Mouse (Mus musculus) thymus, adult 2 months (tissue): ENCODE measurements at regions not wholly inside any gene's neighbourhood (a gene's known extent, or its start where the extent isn't known, plus 50 kb on each side); places are given as distances from the start of the nearest gene placed in this dataset.

Source experiments
- DNase-seq: peaks from one replicate; pipeline ENCODE4 v3.0.0; 2021
- H3K27ac ChIP-seq: fragments of 200-500 bp; 2 replicates; pipeline ENCODE4 v1.5.1; 2012; ENCODE audit warnings: low read length, control low read depth; ENCODE audit not compliant: control insufficient read depth, insufficient read depth
- H3K27me3 ChIP-seq: fragments of 200-500 bp; 2 replicates; pipeline ENCODE4 v1.6.1; 2012; ENCODE audit warnings: mild to moderate bottlenecking, low read length, moderate library complexity, mixed read lengths; ENCODE audit not compliant: control insufficient read depth, insufficient read depth
- H3K36me3 ChIP-seq: fragments of 200-500 bp; 2 replicates; pipeline ENCODE4 v1.6.1; 2012; ENCODE audit warnings: mild to moderate bottlenecking, low read length, moderate library complexity; ENCODE audit not compliant: control insufficient read depth, insufficient read depth
- H3K4me1 ChIP-seq: fragments of 200-500 bp; replicated peaks from 2 replicates; pipeline ENCODE4 v1.6.1; 2012; ENCODE audit warnings: low read length; ENCODE audit not compliant: control insufficient read depth, insufficient read depth
- H3K4me3 ChIP-seq: fragments of 200-500 bp; 2 replicates; pipeline ENCODE4 v1.5.1; 2012; ENCODE audit warnings: mild to moderate bottlenecking, low read length, control low read depth, moderate library complexity; ENCODE audit not compliant: control insufficient read depth, insufficient read depth
- CTCF ChIP-seq: fragments of 200-500 bp; IDR thresholded peaks from 2 replicates; pipeline ENCODE4 v1.5.1; 2012; ENCODE audit warnings: mild to moderate bottlenecking, control low read depth, low read length, moderate library complexity, borderline replicate concordance; ENCODE audit not compliant: control insufficient read depth, poor library complexity, insufficient read depth; ENCODE audit errors: extremely low read depth
- POLR2A ChIP-seq: fragments of 200-500 bp; IDR thresholded peaks from 2 replicates; pipeline ENCODE4 v1.6.1; 2012; ENCODE audit warnings: mild to moderate bottlenecking, low read length, control low read depth, moderate library complexity; ENCODE audit not compliant: control insufficient read depth, poor library complexity, insufficient read depth; ENCODE audit errors: extremely low read depth
- WGBS: fragments of 180-500 bp; shearing (Covaris S2); methylation state at CpG from one replicate; pipeline ENCODE4 v1.1.7; 2018; 5-methylcytosine and 5-hydroxymethylcytosine counted together

DNA sequence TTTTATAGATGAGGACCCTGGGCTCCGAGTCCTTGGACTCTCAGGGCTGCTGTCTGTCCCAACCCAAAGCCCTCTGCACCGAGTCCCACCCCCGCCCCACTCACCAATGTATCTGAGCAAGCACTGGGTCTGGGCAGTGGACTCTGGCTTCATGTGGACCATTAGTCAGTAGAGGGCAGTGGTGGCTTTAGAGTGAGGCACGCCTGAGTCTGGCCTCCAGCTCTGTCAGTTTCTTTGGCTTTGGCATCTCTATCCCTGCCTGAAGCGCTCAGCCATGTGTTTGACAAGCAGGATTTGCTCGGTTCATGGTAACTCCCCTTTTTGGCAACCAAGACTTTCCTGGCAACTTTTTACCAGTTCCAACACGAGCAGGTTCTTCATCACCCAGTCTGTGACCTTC lies 90.1 kb upstream of the Thy1 start:
- Histone ChIP-seq H3K36me3 (no peaks in the 10 kb centered on the region), H3K4me3 (no peak overlapping the region), H3K27ac (no peak overlapping the region), H3K27me3 (no peaks in the 10 kb centered on the region), H3K4me1 (no peaks in the 10 kb centered on the region)
- DNase-seq, result no peak
- WGBS, result 55% methylated on average over 7 of the region's 7 CpGs
- no peak for TF ChIP-seq CTCF
- TF ChIP-seq POLR2A, result no peak

DNA sequence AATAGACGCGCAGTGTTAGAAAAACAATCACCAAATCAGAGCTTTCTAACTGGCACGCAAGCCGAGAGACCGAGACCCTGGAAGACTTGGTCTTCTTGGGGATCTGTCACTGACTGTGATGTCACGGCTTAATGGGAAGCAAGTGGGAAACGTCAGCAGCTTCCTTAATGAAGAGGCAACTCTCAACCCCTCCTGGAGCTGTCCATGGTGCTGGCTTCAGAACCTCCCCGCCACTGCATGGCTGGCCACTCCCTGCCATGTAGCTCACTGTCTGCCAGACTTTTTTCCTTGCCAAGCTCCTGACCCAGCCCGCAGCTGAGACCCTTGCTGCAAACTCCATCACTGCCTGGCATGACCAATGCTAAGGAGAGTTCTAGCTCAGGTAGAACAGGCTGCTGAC lies 83.6 kb upstream of the Thy1 start:
- Histone ChIP-seq H3K27me3 (no peaks in the 10 kb centered on the region), H3K27ac (no peak overlapping the region), H3K4me3 (no peak overlapping the region), H3K36me3 (no peaks in the 10 kb centered on the region), H3K4me1 (no peaks in the 10 kb centered on the region)
- WGBS, result 24% methylated on average over 9 of the region's 9 CpGs
- peak; percentile 40 for DNase-seq
- no peak for TF ChIP-seq CTCF

DNA sequence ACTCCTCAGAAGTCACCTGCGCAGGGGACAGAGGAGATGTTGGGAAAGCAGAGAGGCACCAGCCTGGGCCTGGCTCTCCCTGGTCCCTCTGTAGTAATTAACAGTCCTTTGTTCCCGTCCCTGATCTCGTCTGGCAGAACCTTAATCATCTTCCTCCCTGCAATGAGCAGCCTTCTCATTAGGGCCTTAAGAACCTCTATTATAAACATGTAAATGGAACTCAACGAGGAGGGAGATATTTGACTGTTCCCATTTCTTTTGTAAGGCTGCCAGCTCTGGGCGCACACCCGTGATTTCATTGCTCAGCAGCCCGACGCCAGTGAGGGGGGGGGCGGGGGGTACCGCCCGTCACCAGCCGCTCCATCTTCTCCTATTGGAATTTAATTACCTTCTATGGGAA lies 81.8 kb upstream of the Thy1 start:
- no peak overlapping the region for H3K27ac ChIP-seq
- no peak for TF ChIP-seq POLR2A
- TF ChIP-seq CTCF, result no peak
- 77% methylated on average over 12 of the region's 12 CpGs for WGBS
- H3K36me3 ChIP-seq, result no peaks in the 10 kb centered on the region
- H3K27me3 ChIP-seq, result no peaks in the 10 kb centered on the region
- no peak overlapping the region for H3K4me3 ChIP-seq
- H3K4me1 ChIP-seq, result no peaks in the 10 kb centered on the region
- no peak for DNase-seq

DNA sequence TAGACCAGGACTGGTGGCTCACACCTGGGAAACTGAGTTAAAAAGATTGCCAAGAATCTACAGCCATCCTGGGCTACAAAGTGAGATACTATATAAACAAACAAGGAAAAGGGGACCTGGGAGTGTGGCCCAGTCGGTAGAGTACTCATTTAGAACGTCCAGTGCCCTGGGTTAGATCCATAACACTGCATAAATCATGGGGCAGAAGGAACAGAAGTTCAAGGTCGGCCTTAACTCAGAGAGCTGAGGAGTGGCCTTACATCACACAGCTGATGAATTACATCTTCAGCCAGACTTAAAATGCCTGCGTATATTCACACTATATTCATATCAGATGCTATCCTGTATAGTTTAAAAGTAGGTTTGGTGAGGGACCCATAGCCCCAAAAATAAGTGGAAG lies 78.0 kb upstream of the Thy1 start:
- no peaks in the 10 kb centered on the region for H3K4me1 ChIP-seq
- 68% methylated on average over 4 of the region's 4 CpGs for WGBS
- H3K4me3 ChIP-seq, result no peak overlapping the region
- H3K27me3 ChIP-seq, result no peaks in the 10 kb centered on the region
- H3K27ac ChIP-seq, result no peak overlapping the region
- DNase-seq, result no peak
- no peaks in the 10 kb centered on the region for H3K36me3 ChIP-seq
- TF ChIP-seq CTCF (no peak), POLR2A (no peak)

DNA sequence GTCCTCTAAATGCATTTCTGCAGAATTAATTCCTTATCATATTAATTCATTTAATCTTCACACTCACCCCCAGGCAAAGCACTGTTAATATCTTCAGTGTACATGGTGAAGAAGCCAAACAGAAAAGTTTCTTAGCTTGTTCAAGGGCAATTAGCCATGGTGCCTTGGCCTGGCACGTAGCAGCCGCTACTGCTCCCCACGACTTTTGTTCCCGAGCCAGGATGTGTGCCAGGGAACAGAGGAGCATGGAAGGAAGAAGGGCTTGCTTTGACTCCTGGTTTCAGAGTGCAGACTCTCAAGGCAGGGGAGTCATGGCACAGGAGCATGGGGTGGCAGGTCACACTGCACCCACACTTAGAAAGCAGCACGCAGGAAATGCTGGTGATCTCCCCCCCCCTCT lies 77.4 kb upstream of the Thy1 start:
- no peak for DNase-seq
- TF ChIP-seq POLR2A (no peak), CTCF (no peak)
- Histone ChIP-seq H3K4me3 (no peak overlapping the region), H3K4me1 (no peaks in the 10 kb centered on the region; the same call in 1 of the 2 replicates), H3K36me3 (no peaks in the 10 kb centered on the region), H3K27ac (no peak overlapping the region), H3K27me3 (no peaks in the 10 kb centered on the region)
- 82% methylated on average over 5 of the region's 5 CpGs for WGBS

DNA sequence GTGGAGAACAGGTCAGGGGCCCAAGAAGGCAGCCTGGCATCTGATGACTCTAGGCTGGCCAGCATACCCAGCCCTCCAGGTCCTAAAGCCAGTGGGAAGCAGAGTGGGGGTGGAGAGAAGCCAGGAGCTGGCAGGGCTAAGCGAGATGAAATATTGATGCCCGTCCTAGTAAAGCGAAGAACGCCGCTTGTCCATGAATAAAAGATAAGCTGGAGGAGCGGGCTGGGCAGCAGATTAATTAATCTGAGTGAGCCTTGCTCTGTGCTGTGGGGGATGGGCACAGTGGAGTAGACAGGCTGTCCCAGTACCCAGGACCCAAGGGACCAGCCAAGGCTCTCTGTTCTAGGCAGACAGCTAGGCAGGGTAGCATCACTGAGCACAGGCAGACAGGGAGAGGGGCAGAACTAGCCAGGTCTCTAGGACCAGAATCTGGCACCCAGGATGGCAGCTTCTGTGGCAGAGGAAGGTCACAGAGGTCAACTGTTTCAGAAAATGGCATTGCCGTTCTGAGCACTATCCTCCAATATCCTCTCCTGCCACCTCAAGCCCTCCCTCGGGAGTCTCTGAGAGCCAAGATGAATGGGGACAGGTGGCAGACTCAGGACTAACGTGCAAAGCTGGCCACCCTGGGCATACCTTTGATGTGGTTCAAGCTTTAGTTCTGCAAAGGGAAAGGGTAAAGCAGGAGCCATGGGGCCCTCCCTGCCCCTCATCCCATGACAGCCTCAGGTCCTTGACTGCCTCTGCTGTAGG lies 73.0 kb upstream of the Thy1 start:
- Histone ChIP-seq H3K4me3 (no peak overlapping the region), H3K27ac (no peak overlapping the region), H3K27me3 (no peaks in the 10 kb centered on the region), H3K36me3 (no peaks in the 10 kb centered on the region), H3K4me1 (peaks cover 10% of the 10 kb centered on the region)
- no peak for DNase-seq
- WGBS, result 64% methylated on average over 9 of the region's 9 CpGs
- no peak for TF ChIP-seq POLR2A

DNA sequence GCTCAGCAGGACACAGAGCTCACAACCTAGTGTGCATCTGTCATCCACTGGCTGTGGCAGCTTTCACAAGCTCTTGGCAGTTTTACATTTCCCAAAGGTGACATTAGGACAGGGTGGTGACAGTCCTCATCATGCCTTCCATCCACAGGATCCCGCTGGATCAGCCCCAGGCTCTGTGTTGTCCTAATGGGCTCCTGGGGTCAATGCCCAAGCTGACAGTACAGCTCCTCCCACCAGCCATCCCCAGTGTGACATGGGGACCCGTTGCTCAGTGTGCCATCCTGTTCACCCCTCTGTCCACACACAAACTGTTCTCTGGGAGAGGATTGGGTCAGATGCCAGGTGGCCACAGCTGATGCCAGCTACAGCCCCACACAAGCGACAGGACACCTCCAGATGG lies 72.3 kb upstream of the Thy1 start:
- Histone ChIP-seq H3K4me3 (no peak overlapping the region), H3K27ac (no peak overlapping the region), H3K36me3 (no peaks in the 10 kb centered on the region), H3K4me1 (peaks cover 10% of the 10 kb centered on the region), H3K27me3 (no peaks in the 10 kb centered on the region)
- DNase-seq, result no peak
- TF ChIP-seq CTCF (no peak), POLR2A (no peak)
- 66% methylated on average over 3 of the region's 3 CpGs for WGBS
